Mouse (Mus musculus) heart, embryonic 16.5 days (tissue): ENCODE measurements at regions not wholly inside any gene's neighbourhood (a gene's known extent, or its start where the extent isn't known, plus 50 kb on each side); places are given as distances from the start of the nearest gene placed in this dataset.
"Not testable (repeated sequence)": the region's sequence is repeated elsewhere in the genome, so short reads cannot be mapped to it uniquely, and the experiment has no call there.

Experiments used
- ATAC-seq: fragments of 200-750 bp; cut with Nextera tagmentation; replicated peaks from 2 replicates; pipeline ENCODE4 v1.8.0; 2017; ENCODE audit warnings: moderate number of reproducible peaks; ENCODE audit not compliant: insufficient read depth, low FRiP score; ENCODE audit errors: extremely low read depth
- H3K27ac ChIP-seq: fragments of 300-500 bp; sonication (generic); 2 replicates; pipeline ENCODE4 v1.5.1; 2014; ENCODE audit warnings: mild to moderate bottlenecking, low read length, control low read depth, moderate library complexity
- H3K27me3 ChIP-seq: fragments of 300-500 bp; sonication (generic); 2 replicates; pipeline ENCODE4 v1.6.1; 2014; ENCODE audit warnings: low read length, mixed read lengths; ENCODE audit not compliant: control insufficient read depth, insufficient read depth
- H3K36me3 ChIP-seq: fragments of 300-500 bp; sonication (generic); 2 replicates; pipeline ENCODE4 v1.6.1; 2014; ENCODE audit not compliant: control insufficient read depth, insufficient read depth
- H3K4me1 ChIP-seq: fragments of 300-500 bp; sonication (generic); 2 replicates; pipeline ENCODE4 v1.6.1; 2014; ENCODE audit warnings: low read length, mixed read lengths; ENCODE audit not compliant: control insufficient read depth, insufficient read depth
- H3K4me2 ChIP-seq: fragments of 300-500 bp; sonication (generic); 2 replicates; pipeline ENCODE4 v1.6.1; 2014; ENCODE audit warnings: low read depth, mild to moderate bottlenecking, control low read depth, low read length
- H3K4me3 ChIP-seq: fragments of 300-500 bp; sonication (generic); 2 replicates; pipeline ENCODE4 v1.5.1; 2014; ENCODE audit warnings: mild to moderate bottlenecking, control low read depth, low read length
- H3K9ac ChIP-seq: fragments of 300-500 bp; sonication (generic); 2 replicates; pipeline ENCODE4 v1.6.1; 2014; ENCODE audit warnings: low read length, control low read depth
- H3K9me3 ChIP-seq: fragments of 300-500 bp; sonication (generic); replicated peaks from 2 replicates; pipeline ENCODE4 v1.6.1; 2016; ENCODE audit warnings: low read length; ENCODE audit not compliant: control insufficient read depth
- WGBS: fragments of 180-500 bp; shearing (Covaris S2); extraction: QIAGEN DNeasy Blood & Tissue Kit; methylation state at CpG from one replicate; pipeline ENCODE4 v1.1.7; 2014; 5-methylcytosine and 5-hydroxymethylcytosine counted together

DNA sequence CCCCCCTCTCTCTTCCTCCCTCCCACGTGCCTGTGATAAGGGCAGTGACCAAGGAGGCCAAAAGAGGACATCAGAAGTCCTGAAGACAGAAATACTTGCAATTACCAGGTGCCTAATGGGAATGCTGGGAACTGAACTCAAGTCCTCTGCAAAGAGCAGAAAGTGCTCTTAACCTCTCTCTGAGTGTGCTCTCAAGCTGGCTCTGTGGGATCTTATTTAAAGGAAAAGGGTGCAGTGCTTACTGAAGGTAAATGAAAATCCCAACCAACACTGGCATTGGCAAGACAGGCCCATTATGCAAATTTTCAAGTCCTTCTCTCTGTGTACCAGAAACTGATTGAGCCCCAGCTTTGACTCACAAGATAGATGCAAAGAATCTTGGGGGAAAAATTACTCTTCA lies 555.6 kb downstream of the Synb start:
- Histone ChIP-seq H3K9ac (no peak overlapping the region), H3K4me2 (no peak overlapping the region), H3K27ac (no peak overlapping the region), H3K4me1 (no peaks in the 10 kb centered on the region), H3K9me3 (no peaks in the 10 kb centered on the region), H3K36me3 (no peaks in the 10 kb centered on the region), H3K27me3 (no peaks in the 10 kb centered on the region), H3K4me3 (no peak overlapping the region)
- WGBS: no CpG with 5 or more reads among the region's 1 CpGs
- ATAC-seq: no peak

GRCm38 (mm10) chr14:68735756-68736155 lies 558.3 kb downstream of the Synb start:
- H3K36me3 ChIP-seq, H3K9me3 ChIP-seq, H3K9ac ChIP-seq, H3K4me3 ChIP-seq, ATAC-seq, H3K4me2 ChIP-seq, H3K27me3 ChIP-seq, H3K27ac ChIP-seq, H3K4me1 ChIP-seq: not testable (repeated sequence)
- 19% methylated on average over 2 of the region's 2 CpGs for WGBS

- no peak for ATAC-seq
- 49% methylated on average over 6 of the region's 6 CpGs for WGBS
Observed at GRCm38 (mm10) chr14:68721156-68721555, 572.9 kb downstream of the Synb start.

GRCm38 (mm10) chr14:68719429-68720160 lies 574.5 kb downstream of the Synb start:
- Histone ChIP-seq H3K9me3 (no peaks in the 10 kb centered on the region), H3K9ac (no peak overlapping the region), H3K4me1 (peaks cover 2% of the 10 kb centered on the region; the same call in 1 of the 2 replicates), H3K4me3 (no peak overlapping the region), H3K27me3 (no peaks in the 10 kb centered on the region), H3K36me3 (no peaks in the 10 kb centered on the region), H3K27ac (no peak overlapping the region), H3K4me2 (no peak overlapping the region)
- WGBS: 62% methylated on average over 9 of the region's 9 CpGs
- ATAC-seq: peak; percentile 23; the same call in 1 of the 2 replicates

More at GRCm38 (mm10) chr14:68721156-68721555, 572.9 kb downstream of the Synb start:
- no peaks in the 10 kb centered on the region for H3K9me3 ChIP-seq
- peaks cover 2% of the 10 kb centered on the region; the same call in 1 of the 2 replicates for H3K4me1 ChIP-seq
- no peak overlapping the region for H3K9ac ChIP-seq
- no peaks in the 10 kb centered on the region for H3K27me3 ChIP-seq
- no peak overlapping the region for H3K4me3 ChIP-seq
- no peaks in the 10 kb centered on the region for H3K36me3 ChIP-seq
- H3K4me2 ChIP-seq: no peak overlapping the region
- H3K27ac ChIP-seq: no peak overlapping the region; the same call in 1 of the 2 replicates

DNA sequence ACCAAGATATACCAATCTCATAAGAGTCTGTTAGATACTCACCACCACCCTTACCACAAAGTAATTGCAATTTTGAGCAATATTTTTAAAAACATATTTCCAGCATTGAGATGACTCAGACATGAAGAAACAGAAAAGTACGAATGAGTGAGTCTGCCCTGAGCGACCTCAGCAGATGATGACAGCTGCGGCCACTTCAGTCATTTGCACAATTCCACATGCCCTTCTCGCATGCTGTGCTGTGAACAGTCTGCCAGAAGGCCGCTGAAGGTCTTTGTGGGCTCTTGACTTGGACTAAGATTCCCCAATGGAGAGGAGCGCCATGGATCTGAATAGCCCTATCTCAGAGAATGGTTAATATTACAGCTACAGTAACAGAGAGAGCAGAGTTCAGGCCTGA lies 575.3 kb downstream of the Synb start:
- WGBS: 76% methylated on average over 6 of the region's 6 CpGs
- H3K4me1 ChIP-seq: peaks cover 2% of the 10 kb centered on the region; the same call in 1 of the 2 replicates
- H3K4me2 ChIP-seq: no peak overlapping the region
- H3K4me3 ChIP-seq: no peak overlapping the region
- H3K27me3 ChIP-seq: no peaks in the 10 kb centered on the region
- ATAC-seq: no peak
- no peak overlapping the region for H3K27ac ChIP-seq
- no peaks in the 10 kb centered on the region for H3K9me3 ChIP-seq
- H3K9ac ChIP-seq: no peak overlapping the region
- no peaks in the 10 kb centered on the region for H3K36me3 ChIP-seq
